Mouse (Mus musculus) megakaryocyte, embryonic 14.5 days (primary cell): Measurements from ENCODE around the gene Pigm. TPM values are rescaled to one million over a fixed set of nuclear protein-coding genes. Genes with fewer than 3 reads are reported as not detected.

Experiments used
- H3K27me3 ChIP-seq: replicated peaks from 2 replicates; pipeline ENCODE3; 2012; ENCODE audit warnings: inconsistent platforms
- H3K36me3 ChIP-seq: replicated peaks from 2 replicates; pipeline ENCODE3; 2012; ENCODE audit warnings: low read length, inconsistent platforms, mixed read lengths
- H3K4me1 ChIP-seq: 2 replicates; pipeline ENCODE4 v1.6.1; 2012; ENCODE audit warnings: inconsistent platforms
- H3K4me3 ChIP-seq: replicated peaks from 2 replicates; pipeline ENCODE3; 2012; ENCODE audit warnings: moderate library complexity, mild to moderate bottlenecking, inconsistent platforms
- H3K9me3 ChIP-seq: 2 replicates; pipeline ENCODE4 v1.6.1; 2012; ENCODE audit warnings: inconsistent platforms
- FLI1 ChIP-seq: IDR thresholded peaks from 2 replicates; pipeline ENCODE4 v1.6.1; 2012; ENCODE audit warnings: low read length, inconsistent platforms, mixed read lengths
- GATA1 ChIP-seq: IDR thresholded peaks from 3 replicates; pipeline ENCODE4 v1.6.1; 2012; ENCODE audit warnings: mixed read lengths, low read length, inconsistent platforms, borderline replicate concordance
- polyA plus RNA-seq: library from polyadenylated mRNA; stranded (reverse); fragments of >175 nt; gene quantifications from 2 replicates; pipeline ENCODE4 v1.2.3, GENCODE M21; 2012; ENCODE audit warnings: low replicate concordance; ENCODE audit not compliant: insufficient read depth

Gene Pigm
- polyA plus RNA-seq, 1 experiment = 4.1 TPM

GRCm38 (mm10) chr1:172349916-172350812 is 26.2 kb upstream of the Pigm start:
- TF ChIP-seq GATA1 (no peak), FLI1 (no peak)
- peaks cover 87% of the 10 kb centered on the region for H3K27me3 ChIP-seq
- H3K9me3 ChIP-seq = no peaks in the 10 kb centered on the region
- no peaks in the 10 kb centered on the region for H3K36me3 ChIP-seq
- H3K4me3 ChIP-seq = peak overlapping the region; percentile 25
- peaks cover 30% of the 10 kb centered on the region for H3K4me1 ChIP-seq

GRCm38 (mm10) chr1:172352001-172352400 is 24.3 kb upstream of the Pigm start:
- no peaks in the 10 kb centered on the region for H3K9me3 ChIP-seq
- H3K4me3 ChIP-seq = no peak overlapping the region
- H3K27me3 ChIP-seq = peaks cover 83% of the 10 kb centered on the region
- TF ChIP-seq GATA1 (no peak), FLI1 (no peak)
- peaks cover 26% of the 10 kb centered on the region for H3K4me1 ChIP-seq
- no peaks in the 10 kb centered on the region for H3K36me3 ChIP-seq

- Histone ChIP-seq H3K27me3 (peaks cover 83% of the 10 kb centered on the region), H3K4me1 (peaks cover 26% of the 10 kb centered on the region), H3K4me3 (no peak overlapping the region), H3K36me3 (no peaks in the 10 kb centered on the region), H3K9me3 (no peaks in the 10 kb centered on the region)
- TF ChIP-seq GATA1 (no peak), FLI1 (no peak)
Observed at GRCm38 (mm10) chr1:172352453-172352852, 23.9 kb upstream of the Pigm start.

- Histone ChIP-seq H3K9me3 (no peaks in the 10 kb centered on the region), H3K4me3 (no peak overlapping the region), H3K27me3 (peaks cover 79% of the 10 kb centered on the region), H3K36me3 (no peaks in the 10 kb centered on the region), H3K4me1 (peaks cover 32% of the 10 kb centered on the region)
- no peak for TF ChIP-seq GATA1
- no peak for TF ChIP-seq FLI1
Observed at GRCm38 (mm10) chr1:172355336-172355735, 21.0 kb upstream of the Pigm start.

DNA sequence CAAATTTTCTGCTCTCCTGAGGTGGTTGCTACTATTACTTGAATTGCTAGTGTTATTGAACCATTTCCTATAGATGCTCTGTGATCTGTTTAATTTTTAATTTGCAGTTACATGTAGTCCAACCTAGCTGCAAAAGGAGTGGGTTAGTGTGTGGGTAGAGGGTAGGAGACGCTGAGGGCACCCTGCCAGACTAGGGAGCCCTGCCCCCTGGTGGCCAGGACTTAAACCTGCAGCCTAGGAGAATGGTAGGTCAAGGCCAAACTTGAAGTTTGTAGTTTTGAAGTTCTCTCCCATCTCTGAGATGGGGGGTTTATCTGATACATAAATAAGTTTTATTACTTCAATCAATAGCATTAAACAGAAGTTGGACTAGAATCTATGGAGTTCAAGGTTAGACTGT is 18.8 kb upstream of the Pigm start:
- no peak for TF ChIP-seq FLI1
- TF ChIP-seq GATA1 = no peak
- H3K4me1 ChIP-seq = peaks cover 16% of the 10 kb centered on the region
- H3K9me3 ChIP-seq = no peaks in the 10 kb centered on the region
- H3K4me3 ChIP-seq = no peak overlapping the region
- no peaks in the 10 kb centered on the region for H3K36me3 ChIP-seq
- peaks cover 69% of the 10 kb centered on the region for H3K27me3 ChIP-seq

DNA sequence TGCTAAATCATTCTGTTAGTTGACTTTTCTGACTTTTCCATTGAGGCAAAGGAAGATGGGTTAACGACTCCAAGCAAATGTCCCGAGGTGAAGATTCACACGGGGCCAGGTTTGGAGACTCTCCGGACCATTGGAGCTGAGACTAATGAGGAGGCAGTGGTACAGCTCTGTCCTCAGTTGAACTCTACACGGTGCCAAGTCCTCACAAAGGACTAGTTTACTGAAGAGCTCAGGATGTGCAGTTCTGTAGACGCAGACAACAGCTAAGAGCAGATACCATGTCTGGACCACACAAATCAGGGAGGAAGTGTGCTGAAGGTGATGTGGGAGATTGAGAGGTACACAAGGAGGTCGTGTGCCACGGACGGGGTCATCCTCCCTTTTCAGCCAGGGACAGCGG is 18.0 kb upstream of the Pigm start:
- Histone ChIP-seq H3K4me3 (no peak overlapping the region), H3K36me3 (no peaks in the 10 kb centered on the region), H3K4me1 (peaks cover 9% of the 10 kb centered on the region), H3K9me3 (no peaks in the 10 kb centered on the region), H3K27me3 (peaks cover 67% of the 10 kb centered on the region)
- no peak for TF ChIP-seq GATA1
- no peak for TF ChIP-seq FLI1

DNA sequence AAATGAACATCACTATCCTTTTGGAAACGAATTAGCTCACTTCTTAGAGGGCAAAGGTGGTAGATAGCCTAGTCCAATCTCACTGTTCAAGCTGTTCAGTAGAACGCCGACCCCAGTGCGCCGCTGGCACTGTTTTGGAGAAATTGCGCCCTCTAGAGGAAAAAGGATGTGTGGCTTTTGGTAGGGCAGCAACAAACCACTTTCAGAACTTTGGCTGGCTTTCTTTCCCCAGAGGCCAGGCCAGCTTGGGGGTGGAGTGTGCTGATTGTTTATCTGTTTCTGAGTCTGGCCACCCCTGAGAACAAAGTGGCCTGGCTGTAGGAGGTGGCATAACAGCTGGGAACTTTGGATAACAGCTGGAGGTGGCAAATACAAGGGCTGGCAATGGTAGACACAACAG is 11.7 kb upstream of the Pigm start:
- Histone ChIP-seq H3K4me1 (peaks cover 20% of the 10 kb centered on the region), H3K4me3 (peak overlapping the region; percentile 73), H3K27me3 (peaks cover 34% of the 10 kb centered on the region), H3K9me3 (no peaks in the 10 kb centered on the region), H3K36me3 (no peaks in the 10 kb centered on the region)
- no peak for TF ChIP-seq GATA1
- TF ChIP-seq FLI1 = no peak

GRCm38 (mm10) chr1:172368768-172369418 is 7.5 kb upstream of the Pigm start:
- Histone ChIP-seq H3K36me3 (no peaks in the 10 kb centered on the region), H3K27me3 (peaks cover 12% of the 10 kb centered on the region), H3K9me3 (no peaks in the 10 kb centered on the region), H3K4me1 (peaks cover 53% of the 10 kb centered on the region), H3K4me3 (no peak overlapping the region)
- TF ChIP-seq GATA1 = no peak
- TF ChIP-seq FLI1 = no peak

GRCm38 (mm10) chr1:172376758-172377458 is 562 bp downstream of the Pigm start:
- Histone ChIP-seq H3K27me3 (no peaks in the 10 kb centered on the region), H3K4me1 (peaks cover 72% of the 10 kb centered on the region), H3K36me3 (peaks cover 37% of the 10 kb centered on the region), H3K4me3 (peak overlapping the region; percentile 97), H3K9me3 (no peaks in the 10 kb centered on the region)
- TF ChIP-seq GATA1 (no peak), FLI1 (no peak)
